Mouse (Mus musculus) urinary bladder, adult 2 months (tissue): ENCODE data around the gene Rnf207. TPM values are rescaled to one million over a fixed set of nuclear protein-coding genes. Genes with fewer than 3 reads are reported as not detected.

Source experiments
- DNase-seq: peaks from one replicate; pipeline ENCODE4 v3.0.0; 2022; ENCODE audit warnings: low spot score
- polyA plus RNA-seq: library from polyadenylated mRNA; depleted of rRNA; stranded (reverse); fragments of >200 nt; gene quantifications from 2 replicates; pipeline ENCODE4 v1.2.3, GENCODE M21; 2012

Rnf207 gene
- polyA plus RNA-seq, 1 experiment = 34.9 TPM

- no peak for DNase-seq
Observed at GRCm38 (mm10) chr4:152328691-152329090, 9.9 kb upstream of the Rnf207 start.

GRCm38 (mm10) chr4:152326543-152326942 is 7.8 kb upstream of the Rnf207 start:
- DNase-seq = no peak

- DNase-seq = peak; percentile 83
Observed at GRCm38 (mm10) chr4:152325574-152326411, 7.0 kb upstream of the Rnf207 start, which contains the start of gene Rpl22. Gene Rpl22, plus strand, starts transcription at chr4:152325742.

GRCm38 (mm10) chr4:152324641-152325562 is 6.1 kb upstream of the Rnf207 start:
- no peak for DNase-seq

DNA sequence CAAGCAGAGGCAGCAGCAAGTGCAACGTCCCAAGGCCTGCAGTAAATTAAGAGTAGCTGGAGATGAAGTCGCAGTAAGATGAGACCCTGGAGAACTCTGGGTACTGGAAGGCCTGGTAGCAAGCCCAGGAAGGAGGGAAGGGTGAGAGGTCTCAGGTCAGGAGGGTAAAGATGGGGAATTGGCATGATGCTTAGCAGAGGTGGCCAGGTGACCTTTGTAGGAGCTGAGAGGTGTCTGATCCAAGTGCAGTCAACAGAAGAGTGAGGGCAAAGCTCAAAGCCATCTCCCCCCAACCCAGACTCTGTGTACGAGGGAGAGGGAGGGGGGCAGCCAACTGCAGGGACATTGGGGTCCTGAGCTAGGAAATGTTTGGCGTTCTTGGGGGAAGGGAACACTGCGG is 2.7 kb upstream of the Rnf207 start:
- no peak for DNase-seq

DNA sequence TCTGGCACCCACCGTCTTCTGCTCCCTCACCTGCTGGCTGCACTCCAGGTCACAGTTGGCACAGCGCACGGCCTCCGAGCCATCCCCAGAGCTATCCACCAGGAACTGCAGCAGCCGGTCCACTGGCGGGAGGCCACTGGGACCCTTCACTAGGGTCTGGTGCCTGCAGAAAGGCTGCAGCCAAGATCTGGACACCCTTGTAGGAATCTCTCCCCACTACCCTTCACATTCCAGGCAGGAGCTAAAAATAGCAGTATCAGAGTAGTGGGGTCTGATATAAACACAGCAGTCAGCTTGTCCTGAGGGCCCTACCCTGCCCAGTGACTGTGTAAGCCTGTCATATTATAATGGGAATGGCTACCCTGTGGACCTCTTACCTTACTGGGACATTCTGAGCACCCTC is 1.2 kb downstream of the Rnf207 start:
- DNase-seq = no peak

DNA sequence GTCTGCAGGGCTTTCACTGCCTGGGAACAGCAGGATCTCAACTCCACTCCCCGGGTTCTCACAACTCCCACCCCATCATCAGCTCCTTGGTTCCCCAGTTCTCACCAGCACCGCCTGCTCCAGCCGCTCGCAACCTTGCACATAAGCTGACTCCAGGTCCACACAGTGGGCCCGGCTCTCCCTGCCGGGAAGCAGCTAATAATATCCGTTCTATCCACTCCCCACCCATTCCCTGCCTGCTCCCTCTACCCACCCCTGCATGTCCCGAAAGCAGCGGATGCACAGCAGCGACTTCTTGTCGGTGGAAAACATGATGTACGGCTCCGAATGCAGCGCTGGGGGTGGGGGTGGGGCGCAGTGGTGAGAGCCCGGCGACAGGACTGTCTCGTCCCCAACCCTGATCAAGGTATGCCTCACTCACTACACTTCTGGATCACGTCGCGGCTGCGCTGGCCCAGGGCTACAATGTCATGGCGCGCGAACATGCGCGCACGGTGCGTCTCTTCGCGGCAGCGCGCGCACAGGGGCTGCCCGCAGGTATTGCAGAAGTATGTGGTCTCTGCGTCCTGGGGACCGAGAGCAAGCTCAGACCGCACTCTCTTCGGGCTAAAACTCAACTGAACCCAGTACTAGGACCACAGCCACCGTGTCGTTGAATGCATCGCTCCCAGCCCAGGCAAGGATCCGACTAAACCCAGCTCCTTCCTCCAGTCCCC is 3.1 kb downstream of the Rnf207 start:
- no peak for DNase-seq

GRCm38 (mm10) chr4:152313934-152314333 is 4.9 kb downstream of the Rnf207 start:
- no peak for DNase-seq

GRCm38 (mm10) chr4:152313211-152313632 is 5.6 kb downstream of the Rnf207 start:
- no peak for DNase-seq

DNA sequence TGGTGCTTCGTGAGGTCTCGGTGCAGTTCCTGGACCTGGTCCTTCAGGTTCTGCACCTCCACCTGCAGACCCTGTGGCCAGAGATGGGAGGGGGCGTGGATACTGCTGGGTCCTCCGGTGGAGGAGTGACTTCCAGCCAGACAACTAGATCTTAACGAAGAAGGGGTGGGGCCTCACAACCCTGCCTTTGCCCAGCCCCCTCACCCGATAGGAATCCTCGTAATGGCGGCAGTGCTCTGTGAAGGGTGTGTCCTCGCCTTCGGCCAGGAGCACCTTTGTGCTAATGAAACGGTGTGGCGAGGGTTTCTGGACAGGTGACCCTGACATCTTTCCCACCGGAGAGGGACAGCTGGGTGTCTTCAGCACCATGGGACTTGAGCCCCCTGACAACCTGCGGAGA is 6.6 kb downstream of the Rnf207 start:
- DNase-seq = no peak

- DNase-seq = no peak
Observed at GRCm38 (mm10) chr4:152307542-152307941, 11.3 kb downstream of the Rnf207 start.

- no peak for DNase-seq
Observed at GRCm38 (mm10) chr4:152305991-152306390, 12.8 kb downstream of the Rnf207 start.

GRCm38 (mm10) chr4:152304685-152305084 is 14.1 kb downstream of the Rnf207 start:
- no peak for DNase-seq

DNA sequence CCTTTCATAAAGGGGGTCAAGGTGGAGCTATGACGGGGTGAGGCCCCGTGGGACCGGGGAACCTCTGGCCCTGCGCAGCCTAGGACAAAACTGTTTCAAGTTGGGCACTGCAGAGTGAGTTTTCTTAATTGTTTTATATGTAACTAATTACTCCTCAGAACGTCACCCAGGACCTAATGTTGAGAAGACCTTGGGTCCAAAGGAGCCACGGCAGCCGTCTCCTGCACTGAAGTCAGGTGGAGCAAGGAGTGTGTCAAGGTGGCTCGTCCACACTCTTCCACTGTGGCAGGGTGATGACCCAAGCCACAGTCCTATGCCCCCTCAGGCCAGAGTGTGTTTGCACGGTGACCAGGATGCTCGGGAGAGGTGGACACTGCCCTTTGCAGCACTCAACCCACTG is 15.6 kb downstream of the Rnf207 start:
- DNase-seq = no peak

- no peak for DNase-seq
Observed at GRCm38 (mm10) chr4:152302012-152302411, 16.8 kb downstream of the Rnf207 start.

GRCm38 (mm10) chr4:152300375-152300774 is 18.4 kb downstream of the Rnf207 start:
- no peak for DNase-seq

DNA sequence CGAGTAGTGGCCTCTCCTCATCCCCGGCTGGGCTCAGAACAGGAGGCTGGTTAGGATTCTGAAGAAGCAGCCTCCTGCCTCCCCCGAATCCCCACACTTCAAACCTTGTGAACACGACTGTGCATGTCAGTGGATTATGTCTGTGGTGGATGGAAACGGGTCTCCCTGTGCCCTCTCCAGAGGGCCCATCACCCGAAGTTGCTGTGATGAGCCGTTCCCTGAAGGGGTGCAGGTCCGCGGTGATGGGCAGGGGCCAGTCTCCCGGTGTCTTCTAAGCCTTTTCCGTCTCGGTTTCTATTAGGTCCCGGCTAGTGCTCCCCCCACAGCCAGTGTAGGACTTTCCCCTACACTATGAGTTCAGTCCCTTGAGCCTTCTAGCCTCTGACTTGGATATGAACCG is 20.0 kb downstream of the Rnf207 start:
- DNase-seq = no peak

DNA sequence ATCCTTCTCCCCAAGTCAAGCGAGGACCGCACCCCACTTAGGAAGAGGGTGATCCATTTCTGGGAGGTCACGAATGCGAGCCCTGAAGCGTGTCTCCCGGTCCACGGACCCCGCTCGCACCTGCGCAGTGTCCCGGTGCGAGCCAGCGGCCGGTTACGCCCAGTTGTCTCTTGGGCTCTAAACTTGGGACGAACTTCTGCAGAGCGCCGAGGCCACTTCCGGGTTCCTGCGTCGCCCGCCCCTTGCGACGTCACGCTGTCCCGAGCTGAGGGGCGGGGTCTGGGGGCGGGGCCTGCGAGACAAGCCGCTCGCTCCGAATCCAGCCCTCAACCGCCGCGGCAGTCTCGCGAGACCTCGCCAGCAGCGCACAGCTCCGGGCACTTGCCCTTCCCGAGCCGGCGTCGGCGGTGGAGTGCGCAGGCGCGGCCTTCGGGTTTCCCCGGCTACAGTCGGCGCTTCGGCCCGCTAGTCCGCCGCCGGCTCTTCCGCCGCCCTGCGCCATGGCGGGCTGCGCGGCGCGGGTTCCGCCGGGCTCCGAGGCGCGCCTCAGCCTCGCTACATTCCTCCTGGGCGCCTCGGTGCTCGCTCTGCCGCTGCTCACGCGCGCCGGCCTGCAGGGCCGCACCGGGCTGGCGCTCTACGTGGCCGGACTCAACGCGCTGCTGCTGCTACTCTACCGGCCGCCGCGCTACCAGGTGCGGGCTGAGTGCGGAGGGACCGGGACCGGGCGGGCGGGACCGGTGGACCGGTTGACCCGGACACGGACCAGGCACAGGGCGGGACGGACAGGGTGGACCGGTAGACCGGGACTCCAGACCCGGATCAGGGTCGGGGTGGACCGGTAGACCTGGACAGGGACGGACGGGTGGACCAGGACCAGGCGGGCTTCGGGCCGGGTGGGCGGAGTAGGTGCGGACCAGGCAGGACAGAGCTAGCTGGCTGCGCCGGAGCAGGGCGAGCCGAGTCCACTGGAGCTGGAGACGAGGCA is 21.6 kb downstream of the Rnf207 start, which contains the start of gene Icmt:
Icmt (plus strand) TSS at position 354 of the 988 bp plus-strand sequence.
- peak; percentile 97 for DNase-seq

DNA sequence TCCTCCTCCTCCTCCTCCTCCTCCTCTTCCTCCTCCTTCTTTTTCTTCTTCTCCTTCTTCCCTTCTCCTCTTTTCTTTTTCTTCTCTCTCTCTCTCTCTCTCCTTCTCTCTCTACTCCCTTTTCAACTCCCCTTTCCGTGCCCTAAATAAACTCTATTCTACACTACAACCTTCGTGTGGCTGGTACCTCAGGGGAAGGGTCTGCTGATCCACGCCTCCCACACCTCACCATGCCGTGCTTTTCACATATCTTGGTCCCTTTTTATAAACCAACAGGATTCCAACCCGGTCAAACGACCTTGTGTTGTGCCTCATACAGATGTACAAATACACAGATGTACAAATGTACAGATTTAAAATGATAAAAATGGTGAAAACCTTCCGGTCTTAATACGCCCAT is 22.4 kb downstream of the Rnf207 start:
- no peak for DNase-seq

- no peak for DNase-seq
Observed at GRCm38 (mm10) chr4:152295916-152296315, 22.9 kb downstream of the Rnf207 start.
